Mouse (Mus musculus): ENCODE data around the gene Fibcd1. TPM values are rescaled to one million over a fixed set of nuclear protein-coding genes. Genes with fewer than 3 reads are reported as not detected.

The Fibcd1 gene
- polyA plus RNA-seq (2015; fragmentation: Nextera tagmentation; extraction: Ambion mirVana): 3.2 TPM in 2 replicates

- peak within 1 kb of the TSS; percentile 49 for H3K9ac ChIP-seq (replicated peaks)
- peak; percentile 18; the same call in 1 of the 2 replicates for ATAC-seq (replicated peaks)
- peaks cover 45% of the 10 kb centered on the region for H3K27me3 ChIP-seq
- peak within 1 kb of the TSS; percentile 59 for H3K4me3 ChIP-seq
- 0 out of 2 replicates have a peak within 1 kb of the TSS, but pooled peaks have one; percentile 8 for H3K27ac ChIP-seq (replicated peaks)
- peak within 1 kb of the TSS; percentile 98 for H3K4me2 ChIP-seq (replicated peaks)
- under 1% methylated on average over 80 of the region's 88 CpGs for WGBS
- peaks cover 34% of the 10 kb centered on the region for H3K4me1 ChIP-seq
- no peaks in the 10 kb centered on the region for H3K36me3 ChIP-seq
- H3K9me3 ChIP-seq: no peaks in the 10 kb centered on the region
Measured at GRCm38 (mm10) chr2:31845896-31846691, at the start of gene Fibcd1. TSS of gene Fibcd1 (minus strand) at chr2:31846005.

GRCm38 (mm10) chr2:31894221-31894870, 48.5 kb upstream of the Fibcd1 start:
- WGBS: 48% methylated on average over 13 of the region's 13 CpGs
- ATAC-seq (replicated peaks): no peak
- H3K36me3 ChIP-seq: no peaks in the 10 kb centered on the region

GRCm38 (mm10) chr2:31893110-31893669, 47.4 kb upstream of the Fibcd1 start:
- no peak overlapping the region for H3K9ac ChIP-seq (replicated peaks)
- no peaks in the 10 kb centered on the region for H3K4me1 ChIP-seq
- H3K36me3 ChIP-seq: no peaks in the 10 kb centered on the region
- no peak overlapping the region for H3K27ac ChIP-seq (replicated peaks)
- ATAC-seq (replicated peaks): no peak
- no peak overlapping the region for H3K4me3 ChIP-seq
- no peaks in the 10 kb centered on the region for H3K9me3 ChIP-seq
- 77% methylated on average over 10 of the region's 10 CpGs for WGBS
- no peak overlapping the region for H3K4me2 ChIP-seq (replicated peaks)
- peaks cover 7% of the 10 kb centered on the region for H3K27me3 ChIP-seq

More at GRCm38 (mm10) chr2:31894221-31894870, 48.5 kb upstream of the Fibcd1 start:
- H3K4me3 ChIP-seq: no peak overlapping the region
- no peak overlapping the region for H3K4me2 ChIP-seq (replicated peaks)
- no peaks in the 10 kb centered on the region for H3K4me1 ChIP-seq
- H3K27me3 ChIP-seq: no peaks in the 10 kb centered on the region
- H3K9ac ChIP-seq (replicated peaks): no peak overlapping the region
- H3K9me3 ChIP-seq: no peaks in the 10 kb centered on the region
- no peak overlapping the region for H3K27ac ChIP-seq (replicated peaks)

DNA sequence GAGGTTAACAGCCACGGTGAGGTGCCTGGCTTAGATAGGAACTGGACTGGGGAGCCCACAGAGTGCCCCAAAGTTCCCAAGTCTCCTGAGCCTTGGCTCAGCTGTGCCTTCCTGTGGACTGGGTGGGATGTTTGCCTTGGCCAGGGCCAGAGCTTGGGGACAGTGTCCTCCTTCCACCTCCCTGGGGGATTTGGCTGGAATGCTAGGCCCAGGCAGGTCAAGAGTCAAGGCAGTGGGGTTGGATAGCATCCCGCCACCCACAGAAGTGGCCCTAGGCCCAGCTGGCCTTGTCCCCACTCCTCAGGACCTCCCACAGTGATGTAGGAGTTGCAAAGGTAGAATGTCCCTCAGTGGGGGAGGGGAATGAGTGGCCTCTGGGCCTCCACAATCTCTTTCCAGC, 45.4 kb upstream of the Fibcd1 start:
- ATAC-seq (replicated peaks): no peak
- Histone ChIP-seq H3K36me3 (no peaks in the 10 kb centered on the region), H3K4me2 (replicated peaks) (no peak overlapping the region), H3K9me3 (no peaks in the 10 kb centered on the region), H3K4me3 (no peak overlapping the region), H3K4me1 (no peaks in the 10 kb centered on the region), H3K27me3 (peaks cover 27% of the 10 kb centered on the region), H3K27ac (replicated peaks) (no peak overlapping the region), H3K9ac (replicated peaks) (no peak overlapping the region)
- WGBS: 85% methylated on average over 2 of the region's 2 CpGs

GRCm38 (mm10) chr2:31888871-31889270, 43.1 kb upstream of the Fibcd1 start:
- no peak overlapping the region for H3K4me3 ChIP-seq
- no peak overlapping the region for H3K27ac ChIP-seq (replicated peaks)
- H3K9ac ChIP-seq (replicated peaks): no peak overlapping the region
- H3K4me2 ChIP-seq (replicated peaks): no peak overlapping the region
- 42% methylated on average over 1 of the region's 1 CpGs for WGBS
- H3K36me3 ChIP-seq: no peaks in the 10 kb centered on the region
- no peak for ATAC-seq (replicated peaks)
- H3K9me3 ChIP-seq: no peaks in the 10 kb centered on the region
- H3K4me1 ChIP-seq: no peaks in the 10 kb centered on the region
- peaks cover 44% of the 10 kb centered on the region for H3K27me3 ChIP-seq

- ATAC-seq (replicated peaks): 0 out of 2 replicates have a peak, but pooled peaks have one; percentile 13
- no peak within 1 kb of the TSS for H3K4me2 ChIP-seq (replicated peaks)
Measured at GRCm38 (mm10) chr2:31887030-31887429, 41.2 kb upstream of the Fibcd1 start, which contains the start of gene Lamc3. TSS of gene Lamc3 (plus strand) at chr2:31887291.

DNA sequence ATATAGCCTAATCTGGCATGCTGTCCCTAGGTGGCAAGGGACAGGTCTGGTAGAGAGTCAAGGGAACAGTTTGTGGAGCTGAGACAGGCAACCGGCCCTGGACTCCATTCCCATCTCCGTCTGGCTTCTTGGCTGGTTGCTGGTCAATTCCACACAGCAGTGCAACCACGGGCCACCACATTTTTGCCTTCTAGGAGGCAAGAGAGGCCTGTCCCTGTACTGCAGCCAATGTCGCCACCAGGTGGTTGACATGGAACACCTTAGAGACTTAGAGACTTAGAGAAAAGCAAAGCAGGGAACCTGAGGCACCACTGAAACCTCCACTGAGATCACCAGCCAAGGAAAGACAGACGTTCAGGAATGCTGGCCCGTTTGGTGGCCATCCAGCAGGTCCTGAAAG, 39.0 kb upstream of the Fibcd1 start:
- WGBS: 25% methylated on average over 6 of the region's 6 CpGs

More at GRCm38 (mm10) chr2:31887030-31887429, 41.2 kb upstream of the Fibcd1 start, which contains the start of gene Lamc3:
- H3K27ac ChIP-seq (replicated peaks): no peak within 1 kb of the TSS
- H3K4me1 ChIP-seq: no peaks in the 10 kb centered on the region
- H3K36me3 ChIP-seq: no peaks in the 10 kb centered on the region
- H3K27me3 ChIP-seq: peaks cover 48% of the 10 kb centered on the region
- 7% methylated on average over 26 of the region's 26 CpGs for WGBS
- peak within 1 kb of the TSS; percentile 15; the same call in 1 of the 2 replicates for H3K4me3 ChIP-seq
- H3K9me3 ChIP-seq: no peaks in the 10 kb centered on the region
- H3K9ac ChIP-seq (replicated peaks): 0 out of 2 replicates have a peak within 1 kb of the TSS, but pooled peaks have one; percentile 9

DNA sequence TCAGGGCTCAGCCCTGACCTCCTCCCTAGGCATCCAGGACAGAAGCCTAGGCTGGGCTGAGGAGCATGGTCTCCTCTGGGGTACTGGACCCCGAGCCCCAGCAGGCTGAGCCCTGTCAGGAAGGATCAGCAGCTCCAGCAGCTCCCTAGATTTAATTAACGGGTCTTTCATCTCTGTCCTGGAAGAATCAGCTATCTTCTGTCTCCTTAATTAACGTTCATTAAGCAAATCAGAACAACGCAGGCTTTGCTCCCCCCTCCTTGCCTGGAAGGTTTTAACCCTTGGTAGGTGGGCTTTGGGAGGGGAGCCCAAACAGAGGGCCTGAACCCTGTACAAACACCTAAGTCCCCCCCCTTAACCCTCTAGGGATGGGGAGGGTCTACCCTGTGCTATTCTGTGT, 37.3 kb upstream of the Fibcd1 start:
- Histone ChIP-seq H3K36me3 (no peaks in the 10 kb centered on the region), H3K4me3 (no peak overlapping the region), H3K27ac (replicated peaks) (no peak overlapping the region), H3K4me2 (replicated peaks) (no peak overlapping the region), H3K27me3 (peaks cover 47% of the 10 kb centered on the region), H3K9me3 (no peaks in the 10 kb centered on the region), H3K4me1 (no peaks in the 10 kb centered on the region), H3K9ac (replicated peaks) (no peak overlapping the region)
- 3% methylated on average over 4 of the region's 4 CpGs for WGBS
- no peak for ATAC-seq (replicated peaks)

More for the DNA sequence above, 39.0 kb upstream of the Fibcd1 start:
- no peaks in the 10 kb centered on the region for H3K36me3 ChIP-seq
- peaks cover 55% of the 10 kb centered on the region for H3K27me3 ChIP-seq
- H3K27ac ChIP-seq (replicated peaks): no peak overlapping the region
- no peak overlapping the region for H3K9ac ChIP-seq (replicated peaks)
- no peak overlapping the region for H3K4me3 ChIP-seq
- no peak for ATAC-seq (replicated peaks)
- H3K9me3 ChIP-seq: no peaks in the 10 kb centered on the region
- H3K4me2 ChIP-seq (replicated peaks): no peak overlapping the region
- H3K4me1 ChIP-seq: no peaks in the 10 kb centered on the region

GRCm38 (mm10) chr2:31880868-31881267, 35.1 kb upstream of the Fibcd1 start:
- WGBS: 9% methylated on average over 14 of the region's 14 CpGs
- peaks cover 25% of the 10 kb centered on the region for H3K27me3 ChIP-seq
- H3K4me3 ChIP-seq: no peak overlapping the region
- no peak overlapping the region for H3K9ac ChIP-seq (replicated peaks)
- no peak for ATAC-seq (replicated peaks)
- H3K4me2 ChIP-seq (replicated peaks): no peak overlapping the region
- H3K9me3 ChIP-seq: no peaks in the 10 kb centered on the region
- H3K36me3 ChIP-seq: no peaks in the 10 kb centered on the region
- no peak overlapping the region for H3K27ac ChIP-seq (replicated peaks)
- 0 out of 2 replicates have a peak, but pooled peaks cover 4% of the 10 kb centered on the region for H3K4me1 ChIP-seq

DNA sequence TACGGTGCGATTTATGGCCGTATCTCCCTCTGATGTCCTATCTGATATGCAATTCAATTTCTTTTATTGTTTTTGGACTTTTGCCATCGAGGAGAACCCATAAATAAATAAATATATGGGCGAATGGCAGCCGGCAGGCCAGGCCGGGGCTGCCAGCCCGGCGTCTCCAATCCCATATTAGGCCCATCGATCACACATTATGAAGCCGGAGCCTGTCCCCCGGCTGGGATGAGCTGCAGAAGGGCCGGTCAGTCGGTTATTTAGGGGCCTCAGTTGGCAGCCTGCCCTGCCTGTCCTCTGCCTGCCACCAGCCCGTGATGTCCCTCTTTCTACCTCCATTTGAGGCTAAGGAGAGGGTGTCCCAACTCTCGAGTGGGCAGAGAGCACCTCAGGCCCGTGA, 32.8 kb upstream of the Fibcd1 start:
- H3K4me2 ChIP-seq (replicated peaks): no peak overlapping the region
- no peaks in the 10 kb centered on the region for H3K9me3 ChIP-seq
- 80% methylated on average over 17 of the region's 17 CpGs for WGBS
- H3K27me3 ChIP-seq: peaks cover 12% of the 10 kb centered on the region
- 0 out of 2 replicates have a peak, but pooled peaks cover 4% of the 10 kb centered on the region for H3K4me1 ChIP-seq
- H3K9ac ChIP-seq (replicated peaks): no peak overlapping the region
- no peak for ATAC-seq (replicated peaks)
- no peaks in the 10 kb centered on the region for H3K36me3 ChIP-seq
- no peak overlapping the region for H3K27ac ChIP-seq (replicated peaks)
- H3K4me3 ChIP-seq: no peak overlapping the region

GRCm38 (mm10) chr2:31876446-31876845, 30.6 kb upstream of the Fibcd1 start:
- Histone ChIP-seq H3K4me1 (0 out of 2 replicates have a peak, but pooled peaks cover 4% of the 10 kb centered on the region), H3K36me3 (no peaks in the 10 kb centered on the region), H3K9me3 (no peaks in the 10 kb centered on the region), H3K4me3 (no peak overlapping the region), H3K27ac (replicated peaks) (0 out of 2 replicates have a peak overlapping the region, but pooled peaks have one; percentile 0), H3K4me2 (replicated peaks) (no peak overlapping the region), H3K27me3 (0 out of 2 replicates have a peak, but pooled peaks cover 3% of the 10 kb centered on the region), H3K9ac (replicated peaks) (no peak overlapping the region)
- no peak for ATAC-seq (replicated peaks)
- WGBS: 13% methylated on average over 12 of the region's 12 CpGs

Data from forebrain, embryonic 15.5 days (tissue).